Mouse (Mus musculus) c-Kit-positive CD71-negative TER-119-negative erythroid progenitor cells, embryonic 14.5 days (primary cell): ENCODE data around the gene Sptlc3.

Source experiments
- DNase-seq: peaks from one replicate; pipeline ENCODE4 v3.0.0-alpha.2; 2013; ENCODE audit warnings: low read depth

Gene Sptlc3

GRCm38 (mm10) chr2:139637861-139638260 lies 144.1 kb downstream of the Sptlc3 start:
- no peak for DNase-seq

- no peak for DNase-seq
These were observed 148.2 kb downstream of the Sptlc3 start for GRCm38 (mm10) chr2:139641757-139642385.

GRCm38 (mm10) chr2:139649518-139649917 lies 155.8 kb downstream of the Sptlc3 start:
- DNase-seq: no peak

DNA sequence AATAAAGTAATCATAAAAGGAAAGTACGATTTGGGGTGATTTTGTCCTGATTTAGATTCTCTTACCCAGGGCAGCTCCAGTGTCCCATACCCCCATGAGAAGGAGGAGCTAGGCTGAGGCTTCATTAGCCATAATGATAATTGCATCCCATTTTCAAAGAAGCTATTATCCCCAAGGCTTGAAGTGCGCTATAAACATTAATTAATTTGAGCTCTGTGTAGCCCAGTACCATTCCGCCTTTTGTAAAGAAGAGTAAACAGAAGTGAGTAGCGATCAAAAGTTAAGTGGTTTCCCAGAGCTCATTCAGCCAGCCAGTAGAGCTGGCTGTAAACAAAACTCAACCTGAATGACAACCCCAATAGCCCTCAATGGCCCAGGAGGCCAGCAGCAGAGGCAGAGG lies 163.0 kb downstream of the Sptlc3 start:
- no peak for DNase-seq

DNA sequence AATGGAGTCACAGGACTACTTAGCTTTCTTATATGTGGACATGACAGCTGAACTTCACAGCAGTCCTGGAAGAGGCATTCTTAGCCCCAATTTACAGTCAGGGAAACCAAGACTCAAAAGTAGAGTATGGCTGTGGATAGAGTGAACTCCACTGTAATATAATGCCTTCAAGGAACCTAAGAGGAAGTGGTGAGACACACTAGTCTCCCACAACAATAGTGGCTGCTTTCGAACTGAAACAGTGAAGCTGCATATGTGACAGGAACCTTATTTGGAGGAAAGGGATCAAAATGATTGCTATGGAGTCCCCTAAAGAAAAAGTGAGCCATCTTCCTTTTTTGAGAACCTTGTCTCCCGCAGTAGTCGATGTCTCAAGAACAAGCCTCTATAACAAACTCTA lies 178.1 kb downstream of the Sptlc3 start:
- no peak for DNase-seq

DNA sequence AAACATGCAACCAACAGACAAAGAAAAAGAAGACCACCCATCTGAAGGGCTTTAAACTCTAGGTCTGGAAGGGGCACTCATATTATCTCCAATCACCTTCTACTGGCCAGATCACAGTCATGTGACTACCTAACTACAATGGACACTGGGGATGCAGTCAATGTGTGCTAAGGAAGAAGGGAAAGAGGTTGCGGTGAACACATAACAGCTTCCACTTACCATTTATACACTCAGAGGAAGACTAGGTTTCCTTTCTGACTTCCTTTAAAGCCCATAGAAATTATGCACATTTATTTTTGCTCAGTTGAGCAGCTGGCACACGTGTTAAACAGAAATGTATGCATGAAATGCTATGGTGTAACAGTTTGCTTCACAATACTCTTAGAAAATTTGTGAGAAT lies 178.7 kb downstream of the Sptlc3 start:
- DNase-seq: no peak

GRCm38 (mm10) chr2:139677065-139677762 lies 183.5 kb downstream of the Sptlc3 start:
- DNase-seq: no peak

DNA sequence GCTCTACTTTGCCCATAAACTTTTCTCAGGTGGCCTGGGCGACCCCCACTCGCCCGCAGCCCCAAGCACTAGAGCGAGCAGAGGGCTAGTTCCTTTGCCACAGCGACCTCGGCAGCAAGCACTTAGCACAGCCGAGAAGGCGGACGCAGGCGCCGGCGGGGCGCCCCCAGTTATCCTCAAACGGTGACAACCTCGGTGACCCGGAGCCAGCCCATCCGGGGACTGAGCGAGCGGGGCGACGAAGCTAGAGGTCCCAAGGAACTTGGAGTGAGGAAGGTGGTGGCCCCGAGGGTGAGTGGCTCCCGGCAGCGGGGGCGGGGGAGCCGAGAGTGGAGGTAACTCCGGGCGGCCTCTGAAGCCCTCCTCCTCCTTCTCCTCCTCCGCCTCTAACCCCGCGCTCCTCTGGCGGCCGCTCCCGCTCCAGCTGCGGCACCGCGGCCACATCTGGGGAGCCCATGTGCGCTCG lies 184.1 kb downstream of the Sptlc3 start, which contains the start of gene Ism1:
Gene Ism1 (plus strand): TSS at position 370 of the 466 bp plus-strand sequence.
- DNase-seq: no peak

DNA sequence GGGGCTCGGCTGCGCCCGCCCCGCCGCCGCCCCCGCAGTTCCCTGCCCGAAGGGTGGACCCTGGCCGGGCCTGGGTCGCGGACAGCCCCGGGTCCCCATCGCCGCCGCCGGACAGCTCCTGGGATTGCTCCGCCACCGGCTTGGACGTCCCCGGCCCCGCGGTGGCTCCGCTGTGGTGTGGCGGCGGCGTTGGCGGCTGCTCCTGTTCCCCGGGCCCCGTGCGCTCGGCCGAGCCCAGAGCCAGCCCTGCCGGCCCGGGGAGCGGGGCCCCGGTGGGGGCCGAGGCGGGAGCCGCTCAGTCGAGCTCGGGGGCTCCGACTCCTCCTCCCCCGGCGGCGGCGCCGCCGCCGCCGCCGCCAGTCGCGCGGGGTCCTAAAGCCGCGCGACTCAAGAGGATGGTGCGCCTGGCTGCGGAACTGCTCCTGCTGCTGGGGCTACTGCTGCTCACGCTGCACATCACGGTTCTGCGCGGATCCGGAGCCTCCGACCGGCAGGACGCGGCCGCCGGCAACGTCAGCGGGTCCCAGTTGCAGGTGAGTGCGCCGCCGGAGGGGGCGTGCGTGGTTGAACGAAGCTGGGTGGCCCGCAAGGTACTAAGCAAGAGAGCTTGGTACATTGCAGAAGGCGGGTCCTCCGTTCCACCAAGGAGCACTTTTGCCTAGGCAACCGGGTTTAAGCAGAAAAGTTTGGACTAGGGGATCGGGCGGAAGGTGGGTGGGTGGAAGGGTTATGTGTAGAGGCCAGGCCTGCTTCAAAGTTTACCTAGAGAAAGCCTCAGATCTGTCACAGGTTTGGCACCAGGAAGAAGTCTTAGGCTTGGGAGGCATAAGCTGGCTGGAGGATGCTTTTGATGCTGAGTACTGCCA lies 184.8 kb downstream of the Sptlc3 start:
- no peak for DNase-seq

DNA sequence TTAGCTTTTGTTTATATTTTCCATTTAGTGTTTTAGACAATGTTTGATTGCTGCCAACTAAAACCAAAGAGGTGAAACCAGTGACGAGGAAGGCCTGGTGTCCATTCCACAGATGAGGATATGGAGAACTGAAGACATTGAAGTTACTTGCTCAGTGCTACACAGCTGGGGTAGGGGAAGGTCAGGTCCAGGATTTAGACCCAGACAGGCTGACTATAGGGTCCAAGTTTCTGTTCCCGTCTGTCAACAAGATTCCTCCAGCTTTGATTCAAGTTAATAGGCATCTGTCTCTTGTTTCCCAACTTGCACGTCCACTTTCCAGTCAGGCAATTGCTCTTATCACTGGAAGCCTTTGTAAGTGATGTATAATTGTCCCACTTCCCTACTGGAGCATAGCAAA lies 188.8 kb downstream of the Sptlc3 start:
- no peak for DNase-seq
